Mouse (Mus musculus): ENCODE measurements around the gene Gm3618. TPM values are rescaled to one million over a fixed set of nuclear protein-coding genes. Genes with fewer than 3 reads are reported as not detected.
"Not testable (repeated sequence)": the region's sequence is repeated elsewhere in the genome, so short reads cannot be mapped to it uniquely, and the experiment has no call there.

Gene Gm3618
- not detected in 2 replicates for polyA plus RNA-seq (2016; fragmentation: Nextera tagmentation; extraction: Ambion mirVana)

DNA sequence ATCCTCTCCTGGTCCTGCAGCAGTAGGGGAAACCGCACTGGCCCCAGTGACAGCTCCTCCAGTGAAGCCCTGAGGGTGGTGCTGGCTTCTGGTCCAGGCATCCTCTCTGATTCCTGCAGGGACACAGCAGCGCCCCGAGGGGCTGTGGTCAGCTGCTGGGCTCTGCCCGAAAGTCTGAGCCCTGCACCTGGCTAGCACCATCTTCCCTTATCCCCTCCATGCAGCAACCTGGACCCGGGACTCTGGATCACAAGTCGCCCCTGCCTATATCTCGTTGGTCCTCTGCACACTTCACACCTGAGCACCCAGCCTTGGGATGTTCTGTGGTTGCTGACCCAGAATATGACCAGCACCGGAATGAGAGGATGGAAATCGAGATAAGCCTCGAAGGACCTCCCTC, at the start of gene Gm3618:
Gene Gm3618 (minus strand): TSS at position 101 of the 400 bp plus-strand sequence.
- not testable (repeated sequence) for H3K4me3 ChIP-seq; H3K27ac ChIP-seq; H3K9me3 ChIP-seq; H3K4me1 ChIP-seq (replicated peaks); H3K27me3 ChIP-seq (ENCODE audit: insufficient read depth, poor library complexity, severe bottlenecking); DNase-seq (ENCODE audit: low spot score); H3K36me3 ChIP-seq
- WGBS = no CpG with 5 or more reads among the region's 10 CpGs

DNA sequence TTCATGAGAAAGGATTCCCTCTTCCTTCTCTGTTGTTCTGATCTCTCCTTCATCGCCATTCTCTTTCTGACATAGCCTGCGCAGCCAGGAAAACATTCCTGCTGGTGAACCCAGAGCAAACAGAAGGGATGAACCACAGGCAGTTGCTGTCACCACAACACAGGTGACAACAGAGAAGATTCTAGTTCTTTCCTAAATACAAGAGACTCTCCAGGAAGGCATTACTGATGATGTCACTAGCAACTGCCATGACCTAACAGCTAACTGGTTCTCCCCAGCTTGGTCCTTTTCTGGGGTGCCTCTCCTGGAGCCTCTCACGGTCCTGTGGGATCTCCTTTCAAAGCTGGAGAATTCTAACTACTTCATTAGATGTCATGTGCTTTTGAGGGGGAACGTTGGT, 46.7 kb upstream of the Gm3618 start, which contains the start of gene Gm16440:
Gene Gm16440 (minus strand): TSS at position 101 of the 400 bp plus-strand sequence.
- H3K4me1 ChIP-seq (replicated peaks); DNase-seq (ENCODE audit: low spot score); H3K9me3 ChIP-seq; H3K27me3 ChIP-seq (ENCODE audit: insufficient read depth, poor library complexity, severe bottlenecking); H3K4me3 ChIP-seq; H3K36me3 ChIP-seq; H3K27ac ChIP-seq: not testable (repeated sequence)
- WGBS = 79% methylated on average over 2 of the region's 4 CpGs

DNA sequence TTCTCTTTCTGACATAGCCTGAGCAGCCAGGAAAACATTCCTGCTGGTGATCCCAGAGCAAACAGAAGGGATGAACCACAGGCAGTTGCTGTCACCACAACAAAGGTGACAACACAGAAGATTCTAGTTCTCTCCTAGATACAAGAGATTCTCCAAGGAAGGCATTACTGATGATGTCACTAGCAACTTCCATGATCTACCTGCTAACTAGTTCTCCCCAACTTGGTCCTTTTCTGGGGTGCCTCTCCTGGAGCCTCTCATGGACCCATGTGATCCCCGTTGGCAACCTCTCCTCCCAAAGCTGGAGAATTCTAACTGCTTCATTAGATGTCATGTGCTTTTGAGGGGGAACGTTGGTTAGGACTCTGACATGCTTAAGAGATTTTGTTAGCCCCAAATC, 38.7 kb downstream of the Gm3618 start, which contains the start of gene Gm21103:
Gene Gm21103 (minus strand): TSS at position 101 of the 400 bp plus-strand sequence.
- not testable (repeated sequence) for DNase-seq (ENCODE audit: low spot score); H3K4me3 ChIP-seq; H3K27me3 ChIP-seq (ENCODE audit: insufficient read depth, poor library complexity, severe bottlenecking); H3K36me3 ChIP-seq; H3K27ac ChIP-seq; H3K4me1 ChIP-seq (replicated peaks); H3K9me3 ChIP-seq
- 92% methylated on average over 2 of the region's 2 CpGs for WGBS

DNA sequence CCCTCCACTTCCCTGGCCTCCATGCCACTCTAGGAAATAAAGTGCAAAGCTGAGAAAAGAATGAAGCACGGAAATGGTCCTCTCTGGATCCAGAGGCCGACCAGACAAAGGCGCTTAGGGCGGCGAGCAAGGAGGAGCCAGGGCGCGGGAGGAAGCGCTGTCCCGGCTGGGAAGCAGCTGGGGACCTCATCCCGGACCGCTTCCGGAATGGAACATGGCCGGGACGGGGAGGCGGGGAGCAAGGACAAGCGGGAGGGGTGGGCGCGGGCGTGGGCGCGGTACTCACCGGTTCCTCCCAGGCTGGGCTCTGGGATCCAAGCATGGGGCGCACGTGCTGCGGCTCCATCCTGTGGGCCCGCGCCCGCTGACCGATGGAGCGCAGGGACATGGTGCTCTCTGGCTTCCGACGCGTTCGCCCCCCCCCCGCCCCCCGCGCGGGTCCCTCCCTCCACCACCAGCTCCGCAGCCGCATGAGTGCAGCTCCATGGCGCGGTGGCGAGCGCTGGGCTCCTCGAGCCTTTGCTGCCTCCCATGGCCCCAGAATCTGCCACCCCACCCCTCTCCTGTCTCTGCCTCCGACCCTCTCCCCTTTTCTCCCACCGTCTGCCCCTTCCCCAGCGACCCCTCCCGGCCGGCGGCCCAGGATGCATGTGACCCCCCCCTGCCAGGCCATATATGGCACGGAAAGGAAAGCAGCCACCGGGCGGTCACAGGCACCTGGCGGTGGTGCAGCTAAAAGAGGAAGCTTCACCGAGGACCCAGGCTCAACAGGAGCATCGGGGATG, 56.4 kb downstream of the Gm3618 start, which contains the start of gene Gm3411:
Gene Gm3411 (minus strand): TSS at position 320 of the 785 bp plus-strand sequence.
- not testable (repeated sequence) for H3K9me3 ChIP-seq; H3K36me3 ChIP-seq; H3K27me3 ChIP-seq (ENCODE audit: insufficient read depth, poor library complexity, severe bottlenecking); H3K4me1 ChIP-seq (replicated peaks)
- H3K27ac ChIP-seq = peak within 1 kb of the TSS; percentile 84
- WGBS = 1% methylated on average over 53 of the region's 57 CpGs
- peak within 1 kb of the TSS; percentile 58 for H3K4me3 ChIP-seq
- peak; percentile 56 for DNase-seq (ENCODE audit: low spot score)

Other genes with a start within 250 kb of the Gm3618 start
- 0.38 and 0.96 TPM in 2 replicates for gene Gm8206, start 249.7 kb downstream of the Gm3618 start, polyA plus RNA-seq (2016; fragmentation: Nextera tagmentation; extraction: Ambion mirVana)
- 1.6 and 2.2 TPM in 2 replicates for gene Gm3468, start 235.0 kb downstream of the Gm3618 start, polyA plus RNA-seq (2016; fragmentation: Nextera tagmentation; extraction: Ambion mirVana)
- gene Gm3476, start 217.9 kb downstream of the Gm3618 start, polyA plus RNA-seq (2016; fragmentation: Nextera tagmentation; extraction: Ambion mirVana) = not detected in 2 replicates
- not detected in 2 replicates for gene Gm21560, start 124.4 kb downstream of the Gm3618 start, polyA plus RNA-seq (2016; fragmentation: Nextera tagmentation; extraction: Ambion mirVana)
- 1.2 and 2.0 TPM in 2 replicates for gene Gm3411, start 56.4 kb downstream of the Gm3618 start, polyA plus RNA-seq (2016; fragmentation: Nextera tagmentation; extraction: Ambion mirVana)
- not detected in 2 replicates for gene Gm21103, start 38.8 kb downstream of the Gm3618 start, polyA plus RNA-seq (2016; fragmentation: Nextera tagmentation; extraction: Ambion mirVana)
- not detected in 2 replicates for gene Gm16440, start 46.6 kb upstream of the Gm3618 start, polyA plus RNA-seq (2016; fragmentation: Nextera tagmentation; extraction: Ambion mirVana)
- gene Gm3591, start 68.8 kb upstream of the Gm3618 start, polyA plus RNA-seq (2016; fragmentation: Nextera tagmentation; extraction: Ambion mirVana) = 0.68 and 0.83 TPM in 2 replicates
- not detected in 2 replicates for gene Gm3594, start 100.9 kb upstream of the Gm3618 start, polyA plus RNA-seq (2016; fragmentation: Nextera tagmentation; extraction: Ambion mirVana)
- gene Gm8356, start 193.6 kb upstream of the Gm3618 start, polyA plus RNA-seq (2016; fragmentation: Nextera tagmentation; extraction: Ambion mirVana) = not detected in 2 replicates
- 0.34 TPM in 1 of 2 replicates, not detected in the other for gene Gm3629, start 246.9 kb upstream of the Gm3618 start, polyA plus RNA-seq (2016; fragmentation: Nextera tagmentation; extraction: Ambion mirVana)